Mouse (Mus musculus) heart, embryonic 12.5 days (tissue): ENCODE measurements at regions not wholly inside any gene's neighbourhood (a gene's known extent, or its start where the extent isn't known, plus 50 kb on each side); places are given as distances from the start of the nearest gene placed in this dataset.

Experiments
- ATAC-seq: fragments of 200-750 bp; cut with Nextera tagmentation; 2 replicates; pipeline ENCODE4 v1.8.0; 2017; ENCODE audit warnings: moderate TSS enrichment, moderate library complexity; ENCODE audit not compliant: insufficient number of reproducible peaks, low FRiP score
- H3K27ac ChIP-seq: fragments of 300-500 bp; sonication (generic); 2 replicates; pipeline ENCODE4 v1.5.1; 2016; ENCODE audit warnings: mild to moderate bottlenecking, moderate library complexity; ENCODE audit not compliant: poor library complexity, severe bottlenecking
- H3K27me3 ChIP-seq: fragments of 300-500 bp; sonication (generic); replicated peaks from 2 replicates; pipeline ENCODE4 v1.6.1; 2016; ENCODE audit warnings: mild to moderate bottlenecking, moderate library complexity
- H3K36me3 ChIP-seq: fragments of 300-500 bp; sonication (generic); 2 replicates; pipeline ENCODE4 v1.6.1; 2016; ENCODE audit warnings: mild to moderate bottlenecking, moderate library complexity
- H3K4me1 ChIP-seq: fragments of 300-500 bp; sonication (generic); replicated peaks from 2 replicates; pipeline ENCODE4 v1.6.1; 2016; ENCODE audit warnings: mild to moderate bottlenecking
- H3K4me2 ChIP-seq: fragments of 300-500 bp; sonication (generic); 2 replicates; pipeline ENCODE4 v1.6.1; 2016; ENCODE audit warnings: mild to moderate bottlenecking, moderate library complexity
- H3K4me3 ChIP-seq: fragments of 300-500 bp; sonication (generic); 2 replicates; pipeline ENCODE4 v1.5.1; 2016; ENCODE audit warnings: mild to moderate bottlenecking
- H3K9ac ChIP-seq: fragments of 300-500 bp; sonication (generic); 2 replicates; pipeline ENCODE4 v1.6.1; 2016; ENCODE audit warnings: mild to moderate bottlenecking, moderate library complexity
- H3K9me3 ChIP-seq: fragments of 300-500 bp; sonication (generic); replicated peaks from 2 replicates; pipeline ENCODE4 v1.6.1; 2016; ENCODE audit warnings: mild to moderate bottlenecking, moderate library complexity
- WGBS: fragments of 180-500 bp; shearing (Covaris S2); methylation state at CpG from one replicate; pipeline ENCODE4 v1.1.7; 2016; 5-methylcytosine and 5-hydroxymethylcytosine counted together

GRCm38 (mm10) chr9:12341453-12341852 lies 904.2 kb downstream of the Jrkl start:
- WGBS, result 71% methylated on average over 4 of the region's 4 CpGs
- H3K4me1 ChIP-seq, result no peaks in the 10 kb centered on the region
- H3K9me3 ChIP-seq, result no peaks in the 10 kb centered on the region
- no peaks in the 10 kb centered on the region for H3K27me3 ChIP-seq
- no peak overlapping the region for H3K4me2 ChIP-seq
- no peak overlapping the region for H3K9ac ChIP-seq
- 0 out of 2 replicates have a peak, but pooled peaks have one; percentile 33 for ATAC-seq
- H3K27ac ChIP-seq, result no peak overlapping the region
- no peak overlapping the region for H3K4me3 ChIP-seq
- H3K36me3 ChIP-seq, result no peaks in the 10 kb centered on the region

GRCm38 (mm10) chr9:12313517-12314075 lies 932.0 kb downstream of the Jrkl start:
- WGBS, result 68% methylated on average over 4 of the region's 4 CpGs
- no peak overlapping the region for H3K27ac ChIP-seq
- no peak overlapping the region for H3K9ac ChIP-seq
- H3K4me1 ChIP-seq, result no peaks in the 10 kb centered on the region
- H3K36me3 ChIP-seq, result no peaks in the 10 kb centered on the region
- no peak for ATAC-seq
- peaks cover 11% of the 10 kb centered on the region; the same call in 1 of the 2 replicates for H3K9me3 ChIP-seq
- no peaks in the 10 kb centered on the region for H3K27me3 ChIP-seq
- no peak overlapping the region for H3K4me2 ChIP-seq
- H3K4me3 ChIP-seq, result no peak overlapping the region

GRCm38 (mm10) chr9:12313027-12313426 lies 932.6 kb downstream of the Jrkl start:
- Histone ChIP-seq H3K9me3 (peaks cover 11% of the 10 kb centered on the region; the same call in 1 of the 2 replicates), H3K27ac (no peak overlapping the region), H3K4me1 (no peaks in the 10 kb centered on the region), H3K27me3 (no peaks in the 10 kb centered on the region), H3K36me3 (no peaks in the 10 kb centered on the region), H3K4me3 (no peak overlapping the region), H3K4me2 (no peak overlapping the region), H3K9ac (no peak overlapping the region)
- WGBS, result 63% methylated on average over 1 of the region's 1 CpGs
- ATAC-seq, result no peak
